Mouse (Mus musculus) C2C12 (cell line): ENCODE measurements at regions not wholly inside any gene's neighbourhood (a gene's known extent, or its start where the extent isn't known, plus 50 kb on each side); places are given as distances from the start of the nearest gene placed in this dataset. TPM values are rescaled to one million over a fixed set of nuclear protein-coding genes. Genes with fewer than 3 reads are reported as not detected.

Experiments
- H3K27me3 ChIP-seq: one replicate; pipeline ENCODE4 v1.6.1; 2011; ENCODE audit not compliant: control insufficient read depth, insufficient read depth, insufficient read length
- H3K36me3 ChIP-seq: one replicate; pipeline ENCODE4 v1.6.1; 2011; ENCODE audit not compliant: control insufficient read depth, insufficient read depth
- H3K4me3 ChIP-seq: one replicate; pipeline ENCODE4 v1.5.1; 2011; ENCODE audit warnings: mild to moderate bottlenecking, control low read depth; ENCODE audit not compliant: poor library complexity, insufficient read depth, severe bottlenecking
- H3K79me2 ChIP-seq: one replicate; pipeline ENCODE4 v1.6.1; 2011; ENCODE audit not compliant: control insufficient read depth, insufficient read depth
- H3K79me3 ChIP-seq: one replicate; pipeline ENCODE4 v1.6.1; 2011; ENCODE audit warnings: low read depth, control low read depth
- H3ac ChIP-seq: one replicate; pipeline ENCODE3; 2011; ENCODE audit warnings: low read depth; ENCODE audit not compliant: control insufficient read depth, insufficient read length
- CEBPB ChIP-seq: IDR thresholded peaks from one replicate; pipeline ENCODE4 v1.6.1; 2011; ENCODE audit warnings: low read depth, mild to moderate bottlenecking, control low read depth, moderate library complexity
- CTCF ChIP-seq: IDR thresholded peaks from one replicate; pipeline ENCODE4 v1.5.1; 2011; ENCODE audit not compliant: control insufficient read depth, insufficient read depth, insufficient read length
- FOSL1 ChIP-seq: IDR thresholded peaks from one replicate; pipeline ENCODE4 v1.8.0; 2011; ENCODE audit warnings: mild to moderate bottlenecking, low read length; ENCODE audit not compliant: poor library complexity, insufficient read depth, severe bottlenecking
- MAX ChIP-seq: IDR thresholded peaks from one replicate; pipeline ENCODE4 v1.6.1; 2011; ENCODE audit warnings: mild to moderate bottlenecking, control low read depth
- MYOD1 ChIP-seq: IDR thresholded peaks from one replicate; pipeline ENCODE4 v1.6.1; 2011; ENCODE audit warnings: low read depth; ENCODE audit not compliant: control insufficient read depth, insufficient read length
- MYOG ChIP-seq: IDR thresholded peaks from one replicate; pipeline ENCODE4 v1.6.1; 2011; ENCODE audit not compliant: control insufficient read depth, insufficient read length; ENCODE audit errors: extremely low read depth
- USF1 ChIP-seq: IDR thresholded peaks from one replicate; pipeline ENCODE4 v1.6.1; 2011; ENCODE audit warnings: low read depth, mild to moderate bottlenecking, control low read depth, moderate library complexity
- microRNA-seq: library from miRNA; unstranded; fragments of <30 nt; microRNA quantifications from one replicate; pipeline ENCODE4, GENCODE M21; 2019; ENCODE audit warnings: borderline microRNAs expressed

- no peak overlapping the region for H3ac ChIP-seq
- no peaks in the 10 kb centered on the region for H3K79me3 ChIP-seq
- H3K4me3 ChIP-seq: no peak overlapping the region
- H3K79me2 ChIP-seq: no peaks in the 10 kb centered on the region
- H3K36me3 ChIP-seq: no peaks in the 10 kb centered on the region
- TF ChIP-seq MAX (no peak), MYOD1 (no peak), MYOG (no peak), USF1 (no peak), FOSL1 (no peak), CTCF (no peak), CEBPB (no peak)
- peaks cover 3% of the 10 kb centered on the region for H3K27me3 ChIP-seq
These were observed 51.6 kb upstream of the Dlk1 start for GRCm38 (mm10) chr12:109400936-109401586.

- TF ChIP-seq MYOG: no peak
- TF ChIP-seq MAX: no peak
- TF ChIP-seq USF1: no peak
- TF ChIP-seq FOSL1: no peak
- no peak for TF ChIP-seq CTCF
- no peak for TF ChIP-seq MYOD1
- no peak for TF ChIP-seq CEBPB
- no peaks in the 10 kb centered on the region for H3K79me3 ChIP-seq
- H3ac ChIP-seq: no peak overlapping the region
- no peaks in the 10 kb centered on the region for H3K36me3 ChIP-seq
- no peak overlapping the region for H3K4me3 ChIP-seq
- peaks cover 3% of the 10 kb centered on the region for H3K27me3 ChIP-seq
- no peaks in the 10 kb centered on the region for H3K79me2 ChIP-seq
These were observed 50.9 kb upstream of the Dlk1 start for GRCm38 (mm10) chr12:109401696-109402095.

DNA sequence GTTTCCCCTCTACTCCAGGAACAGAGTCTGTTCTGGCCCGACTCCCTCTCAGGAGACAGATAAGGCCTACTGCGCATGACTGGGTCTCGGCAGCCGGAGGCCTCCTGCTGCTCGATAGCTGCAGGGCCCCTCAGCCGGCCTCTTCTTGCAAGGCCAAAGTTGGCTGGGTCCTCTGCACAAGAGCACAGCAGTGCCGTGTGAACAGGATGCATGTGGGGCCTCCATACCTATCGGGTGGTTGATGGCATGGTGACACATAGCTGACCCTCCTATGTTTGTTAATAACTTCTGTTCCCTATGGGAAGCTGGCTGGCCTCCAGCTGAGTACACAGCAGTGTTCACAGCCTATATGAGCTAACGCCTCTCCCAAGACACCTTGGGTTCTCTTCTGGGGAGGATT lies 50.4 kb upstream of the Dlk1 start:
- Histone ChIP-seq H3K79me3 (no peaks in the 10 kb centered on the region), H3K4me3 (no peak overlapping the region), H3K36me3 (no peaks in the 10 kb centered on the region), H3K27me3 (peaks cover 3% of the 10 kb centered on the region), H3ac (no peak overlapping the region), H3K79me2 (no peaks in the 10 kb centered on the region)
- TF ChIP-seq CTCF (no peak), FOSL1 (no peak), MYOG (no peak), MAX (no peak), CEBPB (no peak), MYOD1 (no peak), USF1 (no peak)

Small RNAs in the stretch of these regions (microRNA-seq; reads per million reads assigned to microRNA genes)
- gene Gm22234 (not detected), gene Gm25297 (not detected)
